Mouse (Mus musculus) stomach, postnatal 0 days (tissue): ENCODE results near the gene Pear1.

Source experiments
- CTCF ChIP-seq: IDR thresholded peaks from 2 replicates; pipeline ENCODE4 v1.5.1; 2016; ENCODE audit warnings: antibody characterized with exemption, low read depth, mild to moderate bottlenecking, moderate library complexity
- EP300 ChIP-seq: optimal IDR thresholded peaks from 2 replicates; pipeline ENCODE3; 2016; ENCODE audit warnings: antibody characterized with exemption

- TF ChIP-seq EP300 = no peak
- TF ChIP-seq CTCF = no peak
Measured at GRCm38 (mm10) chr3:87783282-87784023, 40.7 kb downstream of the Pear1 start.
